Mouse (Mus musculus) kidney, embryonic 16.5 days (tissue): ENCODE measurements around the gene Ankrd13b. TPM values are rescaled to one million over a fixed set of nuclear protein-coding genes. Genes with fewer than 3 reads are reported as not detected.

Experiments used
- ATAC-seq: fragments of 200-750 bp; cut with Nextera tagmentation; 2 replicates; pipeline ENCODE4 v1.8.0; 2017; ENCODE audit warnings: moderate TSS enrichment; ENCODE audit not compliant: low FRiP score, low TSS enrichment
- H3K27ac ChIP-seq: fragments of 300-500 bp; sonication (generic); 2 replicates; pipeline ENCODE4 v1.5.1; 2014; ENCODE audit warnings: low read length
- H3K27me3 ChIP-seq: fragments of 300-500 bp; sonication (generic); 2 replicates; pipeline ENCODE4 v1.6.1; 2014; ENCODE audit warnings: low read length, control low read depth, mixed read lengths; ENCODE audit not compliant: insufficient read depth
- H3K36me3 ChIP-seq: fragments of 300-500 bp; sonication (generic); 2 replicates; pipeline ENCODE4 v1.6.1; 2014; ENCODE audit warnings: low read length, control low read depth, mixed read lengths; ENCODE audit not compliant: insufficient read depth
- H3K4me1 ChIP-seq: fragments of 300-500 bp; sonication (generic); 2 replicates; pipeline ENCODE4 v1.6.1; 2014; ENCODE audit warnings: low read length, control low read depth, mixed read lengths; ENCODE audit not compliant: insufficient read depth
- H3K4me2 ChIP-seq: fragments of 300-500 bp; sonication (generic); replicated peaks from 2 replicates; pipeline ENCODE4 v1.6.1; 2014; ENCODE audit warnings: low read depth, low read length
- H3K4me3 ChIP-seq: fragments of 300-500 bp; sonication (generic); 2 replicates; pipeline ENCODE4 v1.5.1; 2014; ENCODE audit warnings: mild to moderate bottlenecking, low read length
- H3K9ac ChIP-seq: fragments of 300-500 bp; sonication (generic); replicated peaks from 2 replicates; pipeline ENCODE4 v1.6.1; 2014; ENCODE audit warnings: low read length
- H3K9me3 ChIP-seq: fragments of 300-500 bp; sonication (generic); 2 replicates; pipeline ENCODE4 v1.6.1; 2016; ENCODE audit warnings: low read length, control low read depth
- WGBS: fragments of 180-500 bp; shearing (Covaris S2); extraction: QIAGEN DNeasy Blood & Tissue Kit; methylation state at CpG from one replicate; pipeline ENCODE4 v1.1.7; 2014; 5-methylcytosine and 5-hydroxymethylcytosine counted together
- polyA plus RNA-seq: library from polyadenylated mRNA; unstranded; fragments of >200 nt; fragmentation: Nextera tagmentation; extraction: Ambion mirVana; gene quantifications from 2 replicates; pipeline ENCODE4 v1.2.1, GENCODE M21; 2015

The Ankrd13b gene
- polyA plus RNA-seq, 1 experiment from 2014 or later, result 4.0 TPM

DNA sequence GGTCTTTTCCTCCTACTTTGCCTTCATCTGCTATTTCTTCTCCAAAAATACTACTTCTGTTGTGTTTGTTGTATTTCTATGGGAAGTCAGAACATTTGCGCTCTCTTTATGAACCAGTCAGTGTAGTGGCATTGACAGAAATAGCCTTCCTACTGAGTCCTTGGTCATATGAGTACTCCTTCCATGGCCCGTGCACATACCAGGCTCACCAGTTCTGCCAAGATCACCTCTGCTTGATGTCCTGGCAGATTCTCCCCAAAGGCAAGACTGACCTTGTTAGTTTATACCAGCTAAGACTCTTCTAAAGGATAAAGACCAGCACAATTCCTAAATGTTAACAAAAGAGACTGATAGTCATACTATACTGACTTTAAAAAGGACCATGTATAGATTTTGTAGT, 37.8 kb downstream of the Ankrd13b start:
- Histone ChIP-seq H3K27me3 (no peaks in the 10 kb centered on the region), H3K27ac (no peak overlapping the region), H3K4me3 (no peak overlapping the region), H3K9me3 (no peaks in the 10 kb centered on the region), H3K4me1 (no peaks in the 10 kb centered on the region), H3K9ac (no peak overlapping the region), H3K36me3 (peaks cover 21% of the 10 kb centered on the region; the same call in 1 of the 2 replicates), H3K4me2 (no peak overlapping the region)
- no peak for ATAC-seq
- 95% methylated on average over 2 of the region's 2 CpGs for WGBS

DNA sequence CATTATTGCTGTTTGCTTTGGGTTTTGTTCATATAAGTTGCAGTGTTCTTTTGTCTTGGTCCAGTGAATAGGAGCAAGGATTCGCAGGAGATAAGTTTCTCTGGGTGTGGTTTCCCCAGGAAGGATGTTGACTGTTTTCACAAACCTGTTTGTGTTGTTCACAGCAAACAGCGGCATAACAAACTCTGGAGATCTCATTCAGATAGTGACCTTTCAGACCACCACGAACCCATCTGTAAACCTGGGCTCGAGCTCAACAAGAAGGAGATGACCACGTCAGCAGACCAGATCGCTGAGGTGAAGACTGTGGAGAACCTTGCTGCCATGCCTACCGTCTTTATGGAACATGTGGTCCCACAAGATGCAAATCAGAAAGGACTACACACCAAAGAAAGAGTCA, 40.3 kb downstream of the Ankrd13b start:
- H3K36me3 ChIP-seq, result peaks cover 14% of the 10 kb centered on the region; the same call in 1 of the 2 replicates
- ATAC-seq, result no peak
- no peak overlapping the region for H3K4me2 ChIP-seq
- H3K27me3 ChIP-seq, result no peaks in the 10 kb centered on the region
- 90% methylated on average over 7 of the region's 7 CpGs for WGBS
- no peak overlapping the region for H3K9ac ChIP-seq
- H3K4me3 ChIP-seq, result no peak overlapping the region
- 0 out of 2 replicates have a peak, but pooled peaks cover 2% of the 10 kb centered on the region for H3K4me1 ChIP-seq
- H3K27ac ChIP-seq, result no peak overlapping the region
- no peaks in the 10 kb centered on the region for H3K9me3 ChIP-seq

DNA sequence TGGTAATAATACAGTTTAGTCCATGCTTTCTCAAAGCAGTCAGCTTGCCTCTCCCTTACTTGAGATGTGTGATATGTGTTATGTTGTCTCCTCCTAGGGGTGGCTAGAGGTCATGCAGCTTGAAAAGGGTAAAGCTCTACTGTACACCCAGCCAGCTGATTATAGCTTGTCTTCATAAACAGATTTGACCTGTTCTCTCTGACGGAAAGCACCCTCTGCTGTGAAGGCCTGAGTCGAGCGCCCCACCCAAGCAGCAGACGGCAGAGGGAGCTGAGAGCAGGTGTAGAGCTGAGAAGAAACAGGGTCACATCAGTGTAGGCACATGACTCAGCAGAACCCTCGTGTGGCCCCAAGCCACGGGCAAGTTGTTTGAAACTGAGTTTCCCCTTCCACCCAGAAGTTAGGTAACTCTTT, 42.8 kb downstream of the Ankrd13b start:
- no peak overlapping the region for H3K27ac ChIP-seq
- H3K4me1 ChIP-seq, result 0 out of 2 replicates have a peak, but pooled peaks cover 2% of the 10 kb centered on the region
- no peaks in the 10 kb centered on the region for H3K9me3 ChIP-seq
- 63% methylated on average over 6 of the region's 6 CpGs for WGBS
- H3K36me3 ChIP-seq, result peaks cover 7% of the 10 kb centered on the region; the same call in 1 of the 2 replicates
- peak; percentile 35; the same call in 1 of the 2 replicates for ATAC-seq
- H3K9ac ChIP-seq, result no peak overlapping the region
- no peak overlapping the region for H3K4me3 ChIP-seq
- H3K27me3 ChIP-seq, result no peaks in the 10 kb centered on the region
- no peak overlapping the region for H3K4me2 ChIP-seq

DNA sequence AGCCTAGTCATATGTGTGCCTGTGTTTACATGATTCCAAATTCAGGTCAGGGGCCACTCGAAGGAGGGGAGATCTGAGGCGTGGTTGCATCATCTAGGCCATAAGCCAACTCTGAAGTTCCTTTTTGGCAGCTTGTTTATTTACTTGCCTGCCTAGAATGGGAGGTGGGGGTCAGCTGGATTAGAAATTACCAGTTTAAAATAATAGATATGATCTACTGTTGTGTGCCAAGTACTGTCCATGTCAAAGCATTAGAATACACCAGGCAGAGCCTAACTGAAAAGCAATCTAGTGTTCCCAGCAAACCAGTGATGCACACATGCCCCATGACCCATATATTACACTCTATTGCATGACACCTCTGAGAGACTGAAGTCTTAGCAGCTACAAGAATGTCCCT, 44.5 kb downstream of the Ankrd13b start:
- Histone ChIP-seq H3K4me2 (no peak overlapping the region), H3K9ac (no peak overlapping the region), H3K27me3 (no peaks in the 10 kb centered on the region), H3K36me3 (peaks cover 3% of the 10 kb centered on the region; the same call in 1 of the 2 replicates), H3K4me1 (0 out of 2 replicates have a peak, but pooled peaks cover 2% of the 10 kb centered on the region), H3K4me3 (no peak overlapping the region), H3K9me3 (no peaks in the 10 kb centered on the region), H3K27ac (no peak overlapping the region)
- no peak for ATAC-seq
- 46% methylated on average over 2 of the region's 2 CpGs for WGBS

DNA sequence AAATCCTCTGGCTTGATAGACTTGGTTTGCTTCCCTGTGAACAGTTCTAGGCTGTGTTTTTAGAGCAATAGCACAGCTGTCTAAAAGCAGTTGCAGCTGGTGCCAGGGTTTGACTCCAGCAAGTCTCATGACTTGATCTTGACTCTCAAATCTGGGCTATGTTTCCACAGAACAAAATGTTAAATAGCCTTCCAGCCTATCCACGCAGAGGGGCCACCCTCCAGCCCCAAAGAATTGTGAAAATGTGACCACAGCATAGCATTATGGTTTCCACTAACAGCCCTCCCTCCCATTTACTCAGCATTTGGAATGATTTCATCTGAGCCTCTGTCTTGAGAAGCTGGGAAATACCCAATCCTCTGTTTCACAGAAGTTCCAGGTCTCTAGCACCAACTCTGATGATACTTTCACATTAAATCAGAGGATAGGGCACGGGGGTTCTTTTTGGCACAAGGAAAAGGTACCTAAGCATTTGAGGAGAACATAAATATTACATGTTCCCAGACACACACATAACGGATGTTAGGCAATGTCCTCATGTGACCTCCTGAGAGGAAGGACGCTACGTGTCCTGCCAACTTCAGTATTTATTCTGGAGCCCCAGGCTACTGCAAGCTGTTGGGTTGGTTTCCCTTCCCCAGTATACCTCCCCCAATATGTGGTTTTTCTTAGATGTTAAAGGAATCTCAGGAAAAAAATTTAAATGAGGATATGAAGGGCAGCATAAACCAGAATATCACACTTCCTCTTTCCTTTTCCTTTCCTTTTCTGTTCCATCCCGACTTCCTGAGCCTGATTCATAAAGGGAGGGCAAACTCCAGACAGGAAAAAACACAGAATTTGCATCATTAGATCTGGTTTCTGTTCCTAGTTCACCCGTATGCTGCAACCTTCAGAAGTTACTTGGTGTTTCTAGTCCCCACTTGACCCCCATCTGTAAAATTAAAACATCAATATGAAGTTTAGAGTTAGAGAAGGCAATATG, 47.0 kb downstream of the Ankrd13b start:
- 0 out of 2 replicates have a peak, but pooled peaks cover 2% of the 10 kb centered on the region for H3K4me1 ChIP-seq
- 54% methylated on average over 7 of the region's 7 CpGs for WGBS
- no peaks in the 10 kb centered on the region for H3K9me3 ChIP-seq
- H3K9ac ChIP-seq, result no peak overlapping the region
- no peaks in the 10 kb centered on the region for H3K27me3 ChIP-seq
- H3K27ac ChIP-seq, result peak overlapping the region; percentile 27; the same call in 1 of the 2 replicates
- H3K4me3 ChIP-seq, result no peak overlapping the region
- H3K4me2 ChIP-seq, result no peak overlapping the region
- H3K36me3 ChIP-seq, result 0 out of 2 replicates have a peak, but pooled peaks cover 4% of the 10 kb centered on the region
- no peak for ATAC-seq

DNA sequence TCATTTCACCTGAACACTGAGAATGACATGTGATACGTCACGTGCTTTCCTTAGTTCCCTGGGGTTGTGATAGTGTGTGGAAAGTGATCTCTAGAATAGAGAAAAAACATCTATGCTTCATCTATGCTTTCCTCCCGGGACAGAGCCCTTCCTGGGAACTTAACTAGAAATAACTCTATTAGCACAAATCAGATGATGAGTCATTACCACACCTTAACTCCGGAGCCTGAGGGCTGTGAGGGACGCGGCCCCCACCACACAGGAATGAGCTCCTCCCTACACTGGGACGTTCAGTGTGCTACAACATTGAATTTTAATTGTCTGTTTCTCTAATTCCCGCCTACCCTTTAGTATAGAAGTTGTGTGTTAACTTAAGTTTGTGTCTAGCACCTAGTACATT, 48.5 kb downstream of the Ankrd13b start:
- Histone ChIP-seq H3K9me3 (no peaks in the 10 kb centered on the region), H3K27ac (no peak overlapping the region), H3K9ac (no peak overlapping the region), H3K4me1 (0 out of 2 replicates have a peak, but pooled peaks cover 2% of the 10 kb centered on the region), H3K27me3 (no peaks in the 10 kb centered on the region), H3K36me3 (0 out of 2 replicates have a peak, but pooled peaks cover 5% of the 10 kb centered on the region), H3K4me3 (no peak overlapping the region), H3K4me2 (no peak overlapping the region)
- WGBS, result 71% methylated on average over 8 of the region's 8 CpGs
- no peak for ATAC-seq

DNA sequence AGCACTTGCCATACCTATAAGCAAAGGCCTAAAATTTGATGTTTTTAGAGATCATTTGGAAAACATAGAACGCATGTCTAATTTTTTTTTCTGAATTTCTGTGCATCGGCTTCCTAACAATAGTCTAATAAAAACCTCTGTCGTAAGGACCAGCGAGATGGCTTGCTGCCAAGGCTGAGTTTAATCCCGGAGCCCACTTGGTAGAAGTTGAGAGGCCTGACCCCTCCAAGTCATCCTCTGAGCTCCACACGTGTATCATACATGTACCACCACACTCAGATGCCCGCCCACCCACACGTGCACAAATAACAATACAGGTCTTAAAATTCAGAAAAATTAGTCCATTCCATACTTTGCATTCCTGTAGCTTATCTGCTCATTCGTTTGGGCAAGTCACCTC, 49.4 kb downstream of the Ankrd13b start:
- Histone ChIP-seq H3K4me3 (no peak overlapping the region), H3K9me3 (no peaks in the 10 kb centered on the region), H3K27ac (no peak overlapping the region), H3K36me3 (0 out of 2 replicates have a peak, but pooled peaks cover 5% of the 10 kb centered on the region), H3K27me3 (no peaks in the 10 kb centered on the region), H3K9ac (no peak overlapping the region), H3K4me2 (no peak overlapping the region), H3K4me1 (0 out of 2 replicates have a peak, but pooled peaks cover 1% of the 10 kb centered on the region)
- no peak for ATAC-seq
- WGBS, result 88% methylated on average over 9 of the region's 9 CpGs

DNA sequence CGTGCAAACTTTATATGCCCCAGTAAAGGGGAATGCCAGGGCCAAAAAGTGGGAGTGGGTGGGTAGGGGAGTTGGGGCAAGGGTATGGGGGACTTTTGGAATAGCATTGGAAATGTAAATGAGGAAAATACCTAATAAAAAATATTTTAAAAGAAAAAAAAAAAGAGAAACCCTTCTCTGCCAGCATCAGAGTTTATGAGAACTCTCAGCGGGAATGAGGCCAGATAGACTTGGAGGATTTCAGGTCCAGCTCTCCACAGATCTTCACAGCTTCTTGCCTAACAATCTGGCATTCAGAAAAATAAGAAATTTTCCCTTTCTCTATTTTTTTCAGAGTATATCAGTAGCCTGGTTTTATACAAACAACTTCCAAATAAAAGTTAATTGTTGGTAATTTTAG, 52.5 kb downstream of the Ankrd13b start:
- Histone ChIP-seq H3K9me3 (no peaks in the 10 kb centered on the region), H3K27me3 (no peaks in the 10 kb centered on the region), H3K9ac (no peak overlapping the region), H3K36me3 (0 out of 2 replicates have a peak, but pooled peaks cover 5% of the 10 kb centered on the region), H3K27ac (no peak overlapping the region), H3K4me2 (no peak overlapping the region), H3K4me3 (no peak overlapping the region), H3K4me1 (no peaks in the 10 kb centered on the region)
- 87% methylated on average over 2 of the region's 2 CpGs for WGBS
- no peak for ATAC-seq

DNA sequence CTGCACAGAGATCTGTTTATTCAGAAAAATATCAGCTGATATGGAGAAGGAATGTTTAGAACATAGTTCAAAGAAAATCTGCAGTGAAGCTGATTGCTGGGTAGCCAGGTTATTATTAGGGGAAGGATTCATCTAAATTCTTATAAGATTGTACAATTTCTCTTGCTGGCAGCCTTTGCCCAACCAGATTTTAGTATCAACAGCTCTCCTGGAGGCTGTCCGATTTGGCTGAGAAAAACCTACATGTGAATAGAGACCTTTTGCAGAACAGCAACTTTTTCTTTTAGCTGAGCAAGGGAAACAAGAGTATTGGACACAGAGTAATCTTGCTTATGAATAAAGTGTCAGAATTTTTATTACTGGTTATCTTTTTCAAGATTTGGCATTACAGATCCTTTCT, 61.0 kb downstream of the Ankrd13b start:
- ATAC-seq, result no peak
- H3K36me3 ChIP-seq, result no peaks in the 10 kb centered on the region
- no peak overlapping the region for H3K9ac ChIP-seq
- no peak overlapping the region for H3K27ac ChIP-seq
- H3K27me3 ChIP-seq, result no peaks in the 10 kb centered on the region
- H3K4me1 ChIP-seq, result no peaks in the 10 kb centered on the region
- WGBS, result 91% methylated on average over 1 of the region's 1 CpGs
- no peak overlapping the region for H3K4me3 ChIP-seq
- no peak overlapping the region for H3K4me2 ChIP-seq
- no peaks in the 10 kb centered on the region for H3K9me3 ChIP-seq
